Mouse (Mus musculus) MEL (cell line): ENCODE measurements around the gene Gtf2i.

Source experiments
- BHLHE40 ChIP-seq: IDR thresholded peaks from 2 replicates; pipeline ENCODE4 v1.6.1; 2012; ENCODE audit warnings: low read depth, mild to moderate bottlenecking, inconsistent platforms, low read length, improper control_type of control experiment, borderline replicate concordance
- CTCF ChIP-seq, 3 experiments: IDR thresholded peaks in 2 of 3; conservative IDR thresholded peaks in 1 of 3; 2 replicates each; pipeline ENCODE4 v1.5.1; 2011 to 2012; ENCODE audit warnings: low read length in 3 of 3, low read depth in 2 of 3, mild to moderate bottlenecking in 2 of 3, improper control_type of control experiment in 1 of 3, inconsistent platforms in 1 of 3, mixed read lengths in 1 of 3, moderate library complexity in 1 of 3; ENCODE audit not compliant: control insufficient read depth in 1 of 3, insufficient read depth in 1 of 3, poor library complexity in 1 of 3, severe bottlenecking in 1 of 3
- E2F4 ChIP-seq: IDR thresholded peaks from 2 replicates; pipeline ENCODE4 v1.6.1; 2011; ENCODE audit warnings: low read depth, low read length, improper control_type of control experiment, borderline replicate concordance
- EP300 ChIP-seq, 2 experiments: IDR thresholded peaks; 2 replicates each; pipeline ENCODE4 v1.6.1; 2011; ENCODE audit warnings: improper control_type of control experiment in 2 of 2, low read length in 2 of 2, low read depth in 1 of 2, mild to moderate bottlenecking in 1 of 2
- GATA1 ChIP-seq: IDR thresholded peaks from 2 replicates; pipeline ENCODE4 v1.6.1; 2011; ENCODE audit warnings: low read depth, low read length, improper control_type of control experiment
- HCFC1 ChIP-seq: IDR thresholded peaks from 2 replicates; pipeline ENCODE4 v1.6.1; 2012; ENCODE audit warnings: low read depth, mild to moderate bottlenecking, inconsistent platforms, low read length, improper control_type of control experiment, moderate library complexity
- JUND ChIP-seq: IDR thresholded peaks from 2 replicates; pipeline ENCODE4 v1.6.1; 2011; ENCODE audit warnings: low read depth, mild to moderate bottlenecking, improper control_type of control experiment, low read length
- MAX ChIP-seq: IDR thresholded peaks from 2 replicates; pipeline ENCODE4 v1.6.1; 2011; ENCODE audit warnings: low read length, improper control_type of control experiment
- MXI1 ChIP-seq: IDR thresholded peaks from 2 replicates; pipeline ENCODE4 v1.6.1; 2011; ENCODE audit warnings: mild to moderate bottlenecking, low read depth, low read length, improper control_type of control experiment
- POLR2A ChIP-seq, 2 experiments: IDR thresholded peaks; 2 replicates each; pipeline ENCODE4 v1.6.1; 2011 to 2012; ENCODE audit warnings: low read length in 2 of 2, mild to moderate bottlenecking in 2 of 2, control low read depth in 1 of 2, improper control_type of control experiment in 1 of 2, low read depth in 1 of 2, moderate library complexity in 1 of 2; ENCODE audit not compliant: control insufficient read depth in 1 of 2, insufficient read depth in 1 of 2, poor library complexity in 1 of 2
- POLR2AphosphoS2 ChIP-seq: IDR thresholded peaks from 2 replicates; pipeline ENCODE4 v1.6.1; 2011; ENCODE audit warnings: low read length, improper control_type of control experiment
- USF2 ChIP-seq, 2 experiments: IDR thresholded peaks; 2 replicates each; pipeline ENCODE4 v1.6.1; 2011 to 2012; ENCODE audit warnings: improper control_type of control experiment in 2 of 2, low read length in 2 of 2, borderline replicate concordance in 1 of 2, inconsistent platforms in 1 of 2, low read depth in 1 of 2, mild to moderate bottlenecking in 1 of 2; ENCODE audit not compliant: insufficient read depth in 1 of 2
- ZKSCAN1 ChIP-seq: IDR thresholded peaks from 2 replicates; pipeline ENCODE4 v1.6.1; 2012; ENCODE audit warnings: low read depth, mild to moderate bottlenecking, inconsistent platforms, low read length, improper control_type of control experiment, moderate library complexity
- ZNF384 ChIP-seq: IDR thresholded peaks from 2 replicates; pipeline ENCODE4 v1.6.1; 2012; ENCODE audit warnings: low read depth, mild to moderate bottlenecking, inconsistent platforms, low read length, improper control_type of control experiment

DNA sequence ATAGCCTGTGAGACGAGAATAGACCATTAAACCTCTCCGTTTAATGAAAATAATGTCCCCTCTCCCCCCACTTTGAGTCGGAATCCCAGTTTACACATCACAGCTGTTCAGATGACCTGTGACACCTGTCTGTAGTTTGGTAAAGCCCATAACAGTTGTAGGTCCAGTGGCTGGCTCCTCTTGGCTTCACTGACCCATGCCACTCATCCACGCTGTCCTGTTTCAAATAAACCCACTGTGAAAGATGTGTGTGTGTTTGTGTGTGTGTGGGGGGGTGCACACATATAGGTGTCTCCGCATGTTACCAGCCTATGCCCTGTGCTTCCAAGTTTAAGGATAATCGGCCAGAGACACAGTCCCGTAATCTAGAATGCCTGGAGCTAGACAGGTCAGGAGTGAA lies 96.7 kb downstream of the Gtf2i start:
- TF ChIP-seq POLR2A (IDR thresholded peaks at IDR 0.05; ENCODE audit: control insufficient read depth in 1 of 2, insufficient read depth in 1 of 2, low read depth in 1 of 2, low read length in 2 of 2, poor library complexity in 1 of 2) (no peak), POLR2AphosphoS2 (no peak), ZKSCAN1 (no peak), CTCF (IDR thresholded peaks at IDR 0.05 in 2 of 3, conservative IDR thresholded peaks at IDR 0.05 in 1 of 3; ENCODE audit: control insufficient read depth in 1 of 3, insufficient read depth in 1 of 3, low read depth in 2 of 3, low read length in 3 of 3, poor library complexity in 1 of 3, severe bottlenecking in 1 of 3) (no peak), JUND (no peak), HCFC1 (no peak), MAX (no peak), MXI1 (no peak), USF2 (IDR thresholded peaks at IDR 0.05; ENCODE audit: borderline replicate concordance in 1 of 2, insufficient read depth in 1 of 2, low read depth in 1 of 2, low read length in 2 of 2) (no peak), ZNF384 (no peak), EP300 (IDR thresholded peaks at IDR 0.05; ENCODE audit: low read depth in 1 of 2, low read length in 2 of 2) (no peak), BHLHE40 (no peak), E2F4 (no peak), GATA1 (no peak)
